Mouse (Mus musculus) cerebellum, adult 2 months (tissue): ENCODE measurements at regions not wholly inside any gene's neighbourhood (a gene's known extent, or its start where the extent isn't known, plus 50 kb on each side); places are given as distances from the start of the nearest gene placed in this dataset.

Experiments
- CTCF ChIP-seq: fragments of 200-500 bp; IDR thresholded peaks from 2 replicates; pipeline ENCODE4 v1.5.1; 2011; ENCODE audit warnings: low read depth, mild to moderate bottlenecking, control low read depth, low read length, moderate library complexity, borderline replicate concordance; ENCODE audit not compliant: insufficient read depth
- POLR2A ChIP-seq: fragments of 200-500 bp; IDR thresholded peaks from 2 replicates; pipeline ENCODE4 v1.6.1; 2011; ENCODE audit warnings: low read length, control low read depth, borderline replicate concordance; ENCODE audit not compliant: insufficient read depth

GRCm38 (mm10) chr5:138885905-138886304 lies 66.0 kb downstream of the Gm5294 start:
- TF ChIP-seq CTCF (no peak), POLR2A (no peak)
